Mouse (Mus musculus) midbrain, embryonic 12.5 days (tissue): ENCODE measurements around the gene Zfp740. TPM values are rescaled to one million over a fixed set of nuclear protein-coding genes. Genes with fewer than 3 reads are reported as not detected.
A peak's percentile ranks its signal among the peaks of the same experiment; 100 is the strongest.
"Not testable (repeated sequence)": the region's sequence is repeated elsewhere in the genome, so short reads cannot be mapped to it uniquely, and the experiment has no call there.

Experiments used
- ATAC-seq: fragments of 200-750 bp; cut with Nextera tagmentation; 2 replicates; pipeline ENCODE4 v1.8.0; 2017; ENCODE audit warnings: low read depth, moderate TSS enrichment, moderate library complexity; ENCODE audit not compliant: low FRiP score
- H3K27ac ChIP-seq: fragments of 300-500 bp; sonication (generic); replicated peaks from 2 replicates; pipeline ENCODE4 v1.5.1; 2016; ENCODE audit warnings: mild to moderate bottlenecking
- H3K27me3 ChIP-seq: fragments of 300-500 bp; sonication (generic); 2 replicates; pipeline ENCODE4 v1.6.1; 2016; ENCODE audit warnings: mild to moderate bottlenecking
- H3K36me3 ChIP-seq: fragments of 300-500 bp; sonication (generic); 2 replicates; pipeline ENCODE4 v1.6.1; 2016
- H3K4me1 ChIP-seq: fragments of 300-500 bp; sonication (generic); 2 replicates; pipeline ENCODE4 v1.6.1; 2016
- H3K4me2 ChIP-seq: fragments of 300-500 bp; sonication (generic); replicated peaks from 2 replicates; pipeline ENCODE4 v1.6.1; 2016; ENCODE audit warnings: mild to moderate bottlenecking, moderate library complexity
- H3K4me3 ChIP-seq: fragments of 300-500 bp; sonication (generic); 2 replicates; pipeline ENCODE4 v1.5.1; 2016; ENCODE audit warnings: mild to moderate bottlenecking
- H3K9ac ChIP-seq: fragments of 300-500 bp; sonication (generic); replicated peaks from 2 replicates; pipeline ENCODE4 v1.6.1; 2016; ENCODE audit warnings: mild to moderate bottlenecking, moderate library complexity
- H3K9me3 ChIP-seq: fragments of 300-500 bp; sonication (generic); 2 replicates; pipeline ENCODE4 v1.6.1; 2016; ENCODE audit warnings: mild to moderate bottlenecking
- WGBS: fragments of 180-500 bp; shearing (Covaris S2); methylation state at CpG from one replicate; pipeline ENCODE4 v1.1.7; 2016; 5-methylcytosine and 5-hydroxymethylcytosine counted together
- polyA plus RNA-seq: library from polyadenylated mRNA; unstranded; fragments of >200 nt; fragmentation: Nextera tagmentation; extraction: Ambion mirVana; gene quantifications from 2 replicates; pipeline ENCODE4 v1.2.1, GENCODE M21; 2016

Gene Zfp740
- 108 and 110 TPM in 2 replicates for polyA plus RNA-seq

DNA sequence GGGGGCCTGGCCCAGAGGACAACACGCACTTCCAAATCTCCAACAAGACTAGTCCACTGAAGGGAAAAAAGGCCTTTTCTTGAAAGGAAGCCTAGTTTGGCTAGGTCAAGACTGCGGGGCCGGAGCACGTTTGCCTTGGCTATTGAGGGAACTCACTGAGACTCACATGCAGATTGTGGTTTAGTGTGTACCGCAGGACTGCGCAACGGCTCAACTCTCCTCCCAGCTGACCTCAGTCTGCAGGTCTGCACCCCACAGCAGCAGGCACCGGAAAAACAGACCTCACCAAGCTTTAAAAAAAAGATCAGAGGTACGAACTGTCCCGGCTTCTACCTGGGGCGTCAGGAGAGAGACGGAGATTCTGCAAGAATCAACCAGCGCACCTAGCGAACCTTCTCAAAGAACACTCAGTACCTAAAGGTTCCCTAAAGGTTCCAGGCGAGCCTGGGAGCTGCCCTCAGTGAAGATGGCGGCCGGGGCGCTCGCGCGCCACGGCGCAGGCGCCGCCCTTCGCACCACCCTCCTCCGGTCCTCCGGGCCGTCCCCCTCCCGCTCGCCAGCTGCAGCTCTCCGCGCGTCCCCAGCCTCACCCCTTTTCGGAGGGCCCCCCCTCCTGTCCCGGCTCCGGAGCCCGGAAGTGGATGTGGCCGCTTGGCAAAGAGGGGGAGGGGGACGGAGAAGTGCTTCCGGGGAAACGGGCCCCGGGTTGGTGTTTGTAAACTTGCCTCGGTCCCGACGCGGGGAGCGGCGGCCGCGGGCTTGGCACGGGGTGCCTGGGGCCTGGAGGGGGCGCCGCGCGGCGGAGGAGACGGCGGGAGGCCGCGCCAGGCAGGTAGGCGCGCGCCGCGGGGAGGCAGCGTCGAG lies at the start of gene Zfp740:
Gene Zfp740 (plus strand): TSS at position 279 of the 864 bp plus-strand sequence.
- peak; percentile 96 for ATAC-seq
- Histone ChIP-seq H3K9me3 (no peaks in the 10 kb centered on the region), H3K27ac (peak within 1 kb of the TSS; percentile 97), H3K27me3 (no peaks in the 10 kb centered on the region), H3K4me3 (peak within 1 kb of the TSS; percentile 82), H3K9ac (peak within 1 kb of the TSS; percentile 87), H3K4me1 (peaks cover 41% of the 10 kb centered on the region), H3K4me2 (peak within 1 kb of the TSS; percentile 83), H3K36me3 (peaks cover 25% of the 10 kb centered on the region)
- WGBS = under 1% methylated on average over 50 of the region's 68 CpGs

DNA sequence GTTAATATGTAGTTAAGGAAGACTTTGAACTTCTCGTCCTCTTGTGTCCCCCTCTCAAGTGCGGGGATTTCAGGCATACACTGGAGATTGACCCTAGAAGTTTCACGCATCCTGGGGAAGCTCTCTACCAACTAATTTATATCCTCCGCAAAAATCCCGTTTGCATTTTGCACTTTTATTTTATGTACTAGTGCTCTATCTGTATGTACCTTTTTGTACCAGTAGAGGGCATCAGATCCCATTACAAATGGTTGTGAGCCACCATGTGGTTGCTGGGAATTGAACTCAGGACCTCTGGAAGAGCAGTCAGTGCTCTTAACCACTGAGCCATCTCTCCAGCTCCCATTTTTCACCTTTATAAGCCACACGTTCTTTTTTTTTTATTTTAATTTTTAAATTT lies 48.0 kb upstream of the Zfp740 start:
- ATAC-seq = not testable (repeated sequence)

DNA sequence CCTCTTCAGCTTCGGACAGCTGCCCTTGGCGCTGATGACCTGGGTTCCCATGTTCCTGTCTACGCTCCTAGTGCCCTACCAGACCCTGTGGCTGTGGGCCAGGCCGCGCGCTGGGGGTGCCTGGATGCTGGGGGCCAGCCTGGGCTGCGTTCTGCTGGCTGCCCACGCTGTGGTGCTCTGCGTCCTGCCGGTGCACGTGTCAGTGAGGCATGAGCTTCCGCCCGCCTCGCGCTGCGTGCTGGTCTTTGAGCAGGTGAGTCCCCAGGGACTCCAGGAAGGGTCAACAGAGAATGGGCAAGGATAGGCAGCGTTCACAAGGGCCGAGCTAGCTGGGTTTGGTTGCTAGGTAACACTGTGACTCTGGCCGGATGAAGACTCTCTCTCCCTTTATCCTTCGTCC lies 46.2 kb upstream of the Zfp740 start:
- Histone ChIP-seq H3K9me3 (no peaks in the 10 kb centered on the region), H3K36me3 (no peaks in the 10 kb centered on the region), H3K9ac (no peak overlapping the region; the same call in 1 of the 2 replicates), H3K4me1 (peaks cover 6% of the 10 kb centered on the region), H3K4me2 (no peak overlapping the region), H3K27me3 (no peaks in the 10 kb centered on the region), H3K4me3 (no peak overlapping the region), H3K27ac (no peak overlapping the region)
- 0 out of 2 replicates have a peak, but pooled peaks have one; percentile 23 for ATAC-seq
- 24% methylated on average over 20 of the region's 20 CpGs for WGBS

More for the DNA sequence above, 48.0 kb upstream of the Zfp740 start:
- H3K9ac ChIP-seq, H3K36me3 ChIP-seq, H3K27ac ChIP-seq, H3K27me3 ChIP-seq, H3K4me3 ChIP-seq, H3K9me3 ChIP-seq, H3K4me1 ChIP-seq, H3K4me2 ChIP-seq: not testable (repeated sequence)
- 89% methylated on average over 6 of the region's 6 CpGs for WGBS

DNA sequence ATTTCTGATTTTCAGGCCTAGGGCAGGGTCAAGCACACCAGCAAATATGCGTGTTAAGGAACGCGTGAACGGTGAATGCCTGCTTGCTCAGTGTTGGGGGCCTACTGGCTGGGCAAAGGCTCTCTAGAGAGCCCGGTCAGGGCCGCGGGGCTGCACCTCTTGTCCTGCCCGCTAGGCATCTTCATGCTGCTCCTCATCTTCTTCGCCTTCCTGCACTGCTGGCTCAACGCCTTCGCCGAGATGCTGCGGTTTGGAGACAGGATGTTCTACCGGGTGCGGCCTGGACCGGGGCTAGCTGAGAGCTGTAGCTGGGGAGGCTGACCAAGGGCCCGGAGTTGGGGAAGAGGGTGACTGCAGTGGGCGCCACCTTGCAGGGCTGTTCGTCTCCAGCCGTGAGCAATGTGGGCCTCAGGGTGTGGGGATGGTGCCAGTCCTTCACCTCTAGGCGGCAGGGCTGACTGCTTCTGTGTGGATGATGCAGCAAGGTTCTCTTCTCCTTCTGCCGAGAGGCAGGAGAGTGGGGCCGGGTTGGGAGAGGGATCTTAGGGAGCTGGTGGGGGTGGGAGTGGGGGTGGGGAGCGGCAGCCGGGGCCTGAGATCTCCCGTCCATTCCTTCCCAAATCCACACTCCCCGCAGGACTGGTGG lies 42.5 kb upstream of the Zfp740 start:
- Histone ChIP-seq H3K36me3 (no peaks in the 10 kb centered on the region), H3K27ac (no peak overlapping the region), H3K4me3 (no peak overlapping the region), H3K4me2 (no peak overlapping the region), H3K9ac (no peak overlapping the region), H3K27me3 (no peaks in the 10 kb centered on the region), H3K9me3 (no peaks in the 10 kb centered on the region), H3K4me1 (peaks cover 6% of the 10 kb centered on the region)
- no peak for ATAC-seq
- 63% methylated on average over 27 of the region's 27 CpGs for WGBS

DNA sequence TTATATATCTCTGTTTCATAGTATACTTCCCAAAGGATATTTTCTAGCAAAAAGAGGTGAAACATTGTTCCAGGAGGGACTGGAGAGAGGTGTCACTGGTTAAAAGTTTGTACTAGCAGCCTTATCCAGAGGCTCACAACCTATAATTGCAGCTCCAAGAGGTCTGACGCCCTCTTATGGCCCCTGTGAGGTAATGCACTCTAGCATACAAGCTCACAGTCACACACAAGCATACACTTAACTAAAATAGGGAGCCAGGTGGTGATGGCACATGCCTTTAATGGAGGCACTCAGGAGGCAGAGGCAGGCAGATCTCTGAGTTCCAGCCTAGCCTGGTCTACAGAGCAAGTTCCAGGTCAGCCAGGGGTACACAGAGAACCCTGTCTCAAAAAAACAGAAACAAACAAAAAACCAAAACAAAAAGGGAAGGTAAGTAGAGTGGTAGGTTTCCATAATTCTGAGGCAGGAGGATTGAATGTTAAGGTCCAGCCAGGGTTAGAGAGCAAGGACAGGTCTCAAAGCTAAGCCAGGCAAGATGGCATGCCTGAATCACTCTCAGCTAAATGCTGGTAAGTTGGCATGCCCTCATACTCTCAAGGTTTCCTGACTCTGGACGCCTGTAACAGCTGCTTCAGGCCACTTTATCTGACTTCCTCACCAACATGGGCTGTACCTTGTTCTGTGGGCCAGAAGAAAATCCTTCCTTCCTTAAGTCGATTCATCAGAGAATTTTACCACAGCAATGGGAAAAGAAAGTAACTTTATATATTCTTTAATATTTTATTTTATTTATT lies 39.0 kb upstream of the Zfp740 start:
- H3K36me3 ChIP-seq = no peaks in the 10 kb centered on the region
- no peak overlapping the region for H3K27ac ChIP-seq
- 64% methylated on average over 3 of the region's 3 CpGs for WGBS
- no peak overlapping the region for H3K4me3 ChIP-seq
- ATAC-seq = no peak
- no peaks in the 10 kb centered on the region for H3K4me1 ChIP-seq
- no peaks in the 10 kb centered on the region for H3K27me3 ChIP-seq
- H3K4me2 ChIP-seq = no peak overlapping the region
- H3K9ac ChIP-seq = no peak overlapping the region
- H3K9me3 ChIP-seq = no peaks in the 10 kb centered on the region

DNA sequence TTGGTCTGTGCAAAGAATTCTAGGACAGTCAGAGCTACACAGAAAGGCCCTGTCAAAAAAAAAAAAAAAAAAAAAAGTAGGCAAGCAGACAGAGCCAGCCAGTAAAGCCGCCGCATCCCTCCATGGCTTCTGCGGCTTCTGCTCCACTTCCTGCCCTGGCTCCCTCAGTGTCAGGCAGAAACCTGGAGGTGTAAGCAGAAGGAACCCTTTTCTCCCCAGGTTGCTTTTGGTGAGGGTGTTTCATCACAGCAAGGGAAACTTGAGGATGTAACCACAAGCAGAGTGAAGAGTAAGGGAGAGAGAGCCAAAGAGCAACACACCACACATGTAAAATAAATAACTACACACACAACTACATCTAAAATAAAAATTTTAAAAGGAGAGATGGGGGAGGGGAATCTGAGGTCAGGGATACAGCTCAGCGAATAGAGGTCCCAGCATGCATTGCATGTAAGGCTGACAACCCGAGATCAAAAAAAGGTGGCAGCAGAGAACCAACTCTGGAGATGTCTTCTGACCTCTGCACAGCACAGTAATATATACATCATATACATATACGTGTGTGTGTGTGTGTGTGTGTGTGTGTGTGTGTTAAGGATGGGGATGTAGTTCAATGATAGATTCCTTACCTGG lies 37.5 kb upstream of the Zfp740 start:
- no peak for ATAC-seq
- no peak overlapping the region for H3K9ac ChIP-seq
- H3K4me3 ChIP-seq = no peak overlapping the region
- no peak overlapping the region for H3K27ac ChIP-seq
- H3K27me3 ChIP-seq = no peaks in the 10 kb centered on the region
- no peaks in the 10 kb centered on the region for H3K9me3 ChIP-seq
- H3K4me1 ChIP-seq = no peaks in the 10 kb centered on the region
- H3K4me2 ChIP-seq = no peak overlapping the region
- 65% methylated on average over 6 of the region's 6 CpGs for WGBS
- no peaks in the 10 kb centered on the region for H3K36me3 ChIP-seq

DNA sequence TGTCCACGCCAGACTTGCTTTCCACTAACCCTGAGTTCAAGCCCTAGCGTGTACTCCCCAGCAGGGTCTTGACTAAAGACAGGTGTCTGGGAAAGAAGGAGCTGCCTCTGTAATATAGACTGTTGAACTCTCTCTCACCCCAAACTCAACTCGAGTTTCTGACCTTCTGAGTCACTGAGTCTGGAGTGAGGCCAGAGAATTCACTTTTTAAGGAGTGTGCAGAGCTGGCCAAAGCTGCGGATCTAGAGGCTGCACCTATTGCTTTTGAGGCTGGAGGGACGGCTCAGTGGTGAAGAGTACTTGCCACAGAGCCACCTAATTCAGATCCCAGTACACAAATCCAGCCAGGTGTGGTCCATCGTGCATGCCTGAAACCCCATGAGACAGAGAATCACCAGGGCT lies 35.4 kb upstream of the Zfp740 start:
- no peak overlapping the region for H3K4me3 ChIP-seq
- H3K4me2 ChIP-seq = no peak overlapping the region
- 63% methylated on average over 6 of the region's 6 CpGs for WGBS
- H3K9me3 ChIP-seq = no peaks in the 10 kb centered on the region
- H3K4me1 ChIP-seq = no peaks in the 10 kb centered on the region
- no peak overlapping the region for H3K27ac ChIP-seq
- H3K36me3 ChIP-seq = no peaks in the 10 kb centered on the region
- H3K27me3 ChIP-seq = no peaks in the 10 kb centered on the region
- ATAC-seq = no peak
- H3K9ac ChIP-seq = no peak overlapping the region

DNA sequence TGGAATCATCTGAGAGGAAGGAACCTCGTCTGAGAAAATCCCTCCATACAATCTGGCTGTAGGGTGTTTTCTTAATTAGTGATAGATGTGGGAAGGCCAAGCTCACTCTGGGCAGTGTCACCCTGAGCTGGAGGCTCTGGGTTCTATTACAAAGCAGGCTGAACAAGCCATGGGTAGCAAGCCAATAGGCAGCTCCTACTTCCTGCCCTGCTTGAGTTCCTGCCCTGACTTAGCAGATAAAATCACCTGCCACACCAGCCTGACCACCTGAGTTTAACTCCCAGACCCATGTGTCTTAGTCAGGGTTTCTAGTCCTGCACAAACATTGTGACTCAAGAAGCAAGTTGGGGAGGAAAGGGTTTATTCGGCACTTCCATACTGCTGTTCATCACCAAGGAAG lies 34.0 kb upstream of the Zfp740 start:
- 78% methylated on average over 2 of the region's 2 CpGs for WGBS
- ATAC-seq = no peak
- Histone ChIP-seq H3K9me3 (no peaks in the 10 kb centered on the region), H3K36me3 (no peaks in the 10 kb centered on the region), H3K4me2 (no peak overlapping the region), H3K9ac (no peak overlapping the region), H3K27me3 (no peaks in the 10 kb centered on the region), H3K27ac (no peak overlapping the region), H3K4me1 (no peaks in the 10 kb centered on the region), H3K4me3 (no peak overlapping the region)

DNA sequence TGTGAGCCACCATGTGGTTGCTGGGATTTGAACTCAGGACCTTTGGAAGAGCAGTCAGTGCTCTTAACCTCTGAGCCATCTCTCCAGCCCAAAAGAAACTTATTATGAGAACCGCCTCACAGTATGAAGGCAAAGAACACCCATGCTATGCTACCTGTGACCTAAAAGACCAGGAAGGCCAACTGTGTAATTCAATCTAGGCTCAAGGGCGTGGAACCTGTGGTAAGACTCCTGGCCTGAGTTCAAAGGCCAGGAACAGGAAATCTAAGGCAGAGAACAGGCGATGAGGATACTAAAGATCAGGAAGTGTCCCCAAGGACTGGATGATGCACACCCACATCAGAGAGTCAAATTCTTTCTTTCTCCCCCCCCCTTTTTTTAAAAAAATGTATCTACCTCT lies 29.5 kb upstream of the Zfp740 start:
- Histone ChIP-seq H3K4me1 (no peaks in the 10 kb centered on the region), H3K27ac (no peak overlapping the region), H3K4me2 (no peak overlapping the region), H3K9me3 (no peaks in the 10 kb centered on the region), H3K36me3 (no peaks in the 10 kb centered on the region), H3K9ac (no peak overlapping the region), H3K27me3 (no peaks in the 10 kb centered on the region), H3K4me3 (no peak overlapping the region)
- 95% methylated on average over 3 of the region's 3 CpGs for WGBS
- no peak for ATAC-seq

DNA sequence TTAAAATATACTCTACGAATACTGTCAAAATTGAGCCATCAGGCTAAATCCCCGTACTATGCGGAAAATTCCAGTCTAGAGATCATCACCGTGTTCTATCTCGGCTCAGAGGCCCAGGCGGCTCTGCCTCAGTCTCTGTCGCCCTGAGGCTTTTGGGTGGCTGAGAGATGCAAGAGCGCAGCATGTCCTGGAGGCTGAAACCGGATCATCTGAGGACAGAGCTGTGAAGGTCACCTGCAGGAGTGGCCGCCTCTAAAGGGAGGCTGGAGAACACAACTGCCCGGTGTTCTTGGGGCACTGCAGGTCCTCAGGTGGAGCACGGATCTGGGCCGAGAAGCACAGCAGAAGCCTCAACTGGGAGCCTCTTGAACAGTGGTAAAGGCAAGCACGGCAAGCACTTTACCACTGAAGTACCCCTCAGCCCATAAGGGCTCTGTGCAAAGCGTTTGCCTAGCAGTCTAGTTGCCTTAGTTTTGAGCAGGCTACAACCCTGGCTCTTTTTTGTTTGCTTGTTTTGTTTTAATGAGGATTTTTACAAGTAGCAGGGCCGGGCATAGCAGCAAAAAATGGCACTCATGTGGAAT lies 27.2 kb upstream of the Zfp740 start:
- no peak for ATAC-seq

DNA sequence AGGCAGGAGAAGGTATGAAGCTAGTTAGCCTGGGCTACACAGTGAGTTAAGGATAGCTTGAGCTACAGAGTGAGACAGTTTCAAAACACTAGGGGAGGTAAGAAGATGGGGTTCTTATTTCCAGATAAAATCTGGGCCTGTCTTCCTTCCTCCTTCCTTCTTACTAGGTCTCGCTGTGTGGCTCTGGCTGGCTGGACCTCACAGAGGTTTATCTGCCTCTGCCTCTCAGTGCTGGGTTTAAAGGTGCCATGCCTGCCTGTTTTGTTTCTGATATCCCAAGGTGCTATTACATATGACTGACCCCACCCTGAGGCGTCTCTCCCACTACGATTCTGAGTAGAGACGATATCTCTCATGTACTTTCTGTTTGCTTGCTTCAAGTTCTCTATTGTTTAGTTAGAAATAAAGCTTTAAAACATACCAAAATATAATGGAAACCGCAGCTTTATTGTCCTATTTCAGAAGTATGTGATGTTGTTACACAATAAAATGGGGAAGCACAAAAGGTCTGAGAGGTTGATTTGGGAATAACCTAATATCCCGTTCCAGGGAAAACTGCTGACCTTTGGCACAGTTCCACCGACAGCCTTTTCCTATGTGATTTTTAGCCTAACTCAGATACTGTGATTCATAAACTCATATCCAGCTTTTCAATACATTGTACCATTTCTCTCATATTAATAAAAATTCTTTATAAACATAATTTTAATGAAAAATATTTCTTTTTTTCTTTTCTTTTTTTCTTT lies 26.3 kb upstream of the Zfp740 start:
- H3K4me3 ChIP-seq = no peak overlapping the region
- H3K9me3 ChIP-seq = no peaks in the 10 kb centered on the region
- H3K36me3 ChIP-seq = no peaks in the 10 kb centered on the region
- ATAC-seq = no peak
- no peak overlapping the region for H3K4me2 ChIP-seq
- no peak overlapping the region for H3K9ac ChIP-seq
- no peaks in the 10 kb centered on the region for H3K4me1 ChIP-seq
- H3K27me3 ChIP-seq = no peaks in the 10 kb centered on the region
- H3K27ac ChIP-seq = no peak overlapping the region
- WGBS = 89% methylated on average over 7 of the region's 7 CpGs

More for the DNA sequence above, 27.2 kb upstream of the Zfp740 start:
- WGBS = 86% methylated on average over 16 of the region's 16 CpGs
- no peaks in the 10 kb centered on the region for H3K4me1 ChIP-seq
- H3K36me3 ChIP-seq = no peaks in the 10 kb centered on the region
- H3K4me2 ChIP-seq = no peak overlapping the region
- H3K9me3 ChIP-seq = no peaks in the 10 kb centered on the region
- no peaks in the 10 kb centered on the region for H3K27me3 ChIP-seq
- no peak overlapping the region for H3K9ac ChIP-seq
- no peak overlapping the region for H3K4me3 ChIP-seq
- H3K27ac ChIP-seq = no peak overlapping the region
